Mouse (Mus musculus): Measurements from ENCODE around the gene Fcnb.

GRCm38 (mm10) chr2:28123910-28124309 lies 39.2 kb upstream of the Fcnb start:
- TF ChIP-seq GATA1 (IDR thresholded peaks at IDR 0.05; ENCODE audit: borderline replicate concordance, low read length) (no peak), FLI1 (IDR thresholded peaks at IDR 0.05; ENCODE audit: low read length) (no peak)

Data from megakaryocyte, embryonic 14.5 days (primary cell).